8 mouse cellular contexts compared by ENCODE assay signal in genomic region chr4:133169237-133170055, GRCm38 (mm10). TPM values are rescaled to one million over a fixed set of nuclear protein-coding genes. Genes with fewer than 3 reads are reported as not detected.
DNase-seq lines count a peak whose midpoint lies in the region; ATAC-seq and TF ChIP-seq lines count a peak whose summit lies in the region.

No protein-coding gene starts in this region.

- TF ChIP-seq POLR2A in bone marrow, adult 2 months (IDR thresholded peaks at IDR 0.05; ENCODE audit: borderline replicate concordance, control insufficient read depth, low read depth, low read length), result no peak

- no peak for TF ChIP-seq CTCF in bone marrow, adult 2 months (IDR thresholded peaks at IDR 0.05; ENCODE audit: control insufficient read depth, insufficient read depth, low read length)

- peaks cover 16% of the 10 kb centered on the region for H3K4me1 ChIP-seq in bone marrow, adult 2 months (ENCODE audit: control insufficient read depth, insufficient read depth, low read length)
- H3K4me1 ChIP-seq in intestine, embryonic 16.5 days (ENCODE audit: control insufficient read depth, insufficient read depth, low read length), result peaks cover 26% of the 10 kb centered on the region
- no peaks in the 10 kb centered on the region for H3K4me1 ChIP-seq in forebrain, embryonic 11.5 days (replicated peaks; ENCODE audit: control insufficient read depth, insufficient read depth, low read length)

- H3K9me3 ChIP-seq in intestine, embryonic 16.5 days (ENCODE audit: control insufficient read depth, low read length), result no peaks in the 10 kb centered on the region
- H3K9me3 ChIP-seq in forebrain, embryonic 11.5 days (ENCODE audit: control insufficient read depth, low read length), result no peaks in the 10 kb centered on the region

- no peak overlapping the region for H3K9ac ChIP-seq in intestine, embryonic 16.5 days (ENCODE audit: low read depth, low read length)
- H3K9ac ChIP-seq in forebrain, embryonic 11.5 days (ENCODE audit: low read length), result no peak overlapping the region

- no peaks in the 10 kb centered on the region for H3K27me3 ChIP-seq in intestine, embryonic 16.5 days (replicated peaks; ENCODE audit: control insufficient read depth, insufficient read depth, low read length)
- no peaks in the 10 kb centered on the region for H3K27me3 ChIP-seq in forebrain, embryonic 11.5 days (ENCODE audit: control insufficient read depth, insufficient read depth, low read length)

- H3K4me2 ChIP-seq in intestine, embryonic 16.5 days (ENCODE audit: low read depth, low read length), result peak overlapping the region; percentile 25; the same call in 1 of the 2 replicates
- no peak overlapping the region for H3K4me2 ChIP-seq in forebrain, embryonic 11.5 days (ENCODE audit: low read depth, low read length, severe bottlenecking)

- H3K36me3 ChIP-seq in intestine, embryonic 16.5 days (ENCODE audit: control insufficient read depth, insufficient read depth, low read length), result 0 out of 2 replicates have a peak, but pooled peaks cover 4% of the 10 kb centered on the region
- no peaks in the 10 kb centered on the region for H3K36me3 ChIP-seq in forebrain, embryonic 11.5 days (ENCODE audit: control insufficient read depth, insufficient read depth, low read length)

- DNase-seq in kidney, adult 9 months, result peak; percentile 49
- DNase-seq in kidney, postnatal 10 days, result no peak
- no peak for DNase-seq in forebrain, embryonic 11.5 days (ENCODE audit: low spot score)
- no peak for DNase-seq in yolk sac, embryonic 10.5 days (ENCODE audit: low spot score)
- no peak for DNase-seq in gastrocnemius, postnatal 14 days

- peak overlapping the region; percentile 20 for H3K4me3 ChIP-seq in bone marrow, adult 2 months (replicated peaks; ENCODE audit: control insufficient read depth, low read depth, low read length)
- H3K4me3 ChIP-seq in intestine, embryonic 16.5 days (ENCODE audit: low read length), result no peak overlapping the region
- no peak overlapping the region for H3K4me3 ChIP-seq in forebrain, embryonic 11.5 days (ENCODE audit: low read depth, low read length)

- WGBS in bone marrow, adult 2 months, result 17% methylated on average over 10 of the region's 10 CpGs
- WGBS in intestine, embryonic 16.5 days, result 66% methylated on average over 10 of the region's 10 CpGs
- WGBS in forebrain, embryonic 11.5 days, result 91% methylated on average over 10 of the region's 10 CpGs

- intact Hi-C loops in gastrocnemius, postnatal 14 days (cut with DNase I; ENCODE audit: low total_unique reads), result no loop called here

- peak overlapping the region; percentile 95 for H3K27ac ChIP-seq in bone marrow, adult 2 months (ENCODE audit: control insufficient read depth, insufficient read depth, low read depth, low read length, poor library complexity)
- peak overlapping the region; percentile 74 for H3K27ac ChIP-seq in intestine, embryonic 16.5 days (ENCODE audit: low read length)
- no peak overlapping the region for H3K27ac ChIP-seq in forebrain, embryonic 11.5 days (ENCODE audit: low read depth, low read length)

- ATAC-seq in intestine, embryonic 16.5 days, result peak; percentile 88
- ATAC-seq in megakaryocyte-erythroid progenitor cell, adult 5-6 weeks (replicated peaks; ENCODE audit: low FRiP score, low TSS enrichment, poor library complexity, severe bottlenecking), result peak; percentile 64
- ATAC-seq in forebrain, embryonic 11.5 days (replicated peaks; ENCODE audit: low FRiP score), result no peak

RNA-seq across cellular contexts. Expression of gene Wasf2, which starts 39.1 kb away (rescaled TPM):
- 31.9 and 56.6 TPM in 2 replicates for polyA plus RNA-seq in bone marrow, adult 2 months (2011; ENCODE audit: insufficient read depth, insufficient read length, low replicate concordance, missing spikeins)
- 76.9 and 81.9 TPM in 2 replicates for polyA plus RNA-seq in intestine, embryonic 16.5 days (2015; fragmentation: Nextera tagmentation; extraction: Ambion mirVana)
- 66.5 and 75.9 TPM in 2 replicates for total RNA-seq in megakaryocyte-erythroid progenitor cell, adult 5-6 weeks (2014; fragmentation: Nextera tagmentation)
- total RNA-seq in megakaryocyte-erythroid progenitor cell, adult 5-6 weeks (2017), result 16.7 and 27.7 TPM in 2 replicates
- polyA plus RNA-seq in forebrain, embryonic 11.5 days (2014; fragmentation: Nextera tagmentation; extraction: Ambion mirVana), result 28.8 and 33.2 TPM in 2 replicates
- 10 to 100 TPM; 53.8 to 63.9 TPM for total RNA-seq in gastrocnemius, postnatal 14 days (2021)

RNA-seq across cellular contexts. Expression of gene Cd164l2, which starts 42.5 kb away (rescaled TPM):
- polyA plus RNA-seq in bone marrow, adult 2 months (2011; ENCODE audit: insufficient read depth, insufficient read length, low replicate concordance, missing spikeins), result not detected in 2 replicates
- polyA plus RNA-seq in intestine, embryonic 16.5 days (2015; fragmentation: Nextera tagmentation; extraction: Ambion mirVana), result 1.6 and 2.0 TPM in 2 replicates
- not detected in 2 replicates for total RNA-seq in megakaryocyte-erythroid progenitor cell, adult 5-6 weeks (2014; fragmentation: Nextera tagmentation)
- not detected in 2 replicates for total RNA-seq in megakaryocyte-erythroid progenitor cell, adult 5-6 weeks (2017)
- polyA plus RNA-seq in forebrain, embryonic 11.5 days (2014; fragmentation: Nextera tagmentation; extraction: Ambion mirVana), result not detected in 2 replicates
- not detected for total RNA-seq in gastrocnemius, postnatal 14 days (2021)

RNA-seq across cellular contexts. Expression of gene Gpr3, which starts 42.9 kb away (rescaled TPM):
- polyA plus RNA-seq in bone marrow, adult 2 months (2011; ENCODE audit: insufficient read depth, insufficient read length, low replicate concordance, missing spikeins), result not detected in 2 replicates
- polyA plus RNA-seq in intestine, embryonic 16.5 days (2015; fragmentation: Nextera tagmentation; extraction: Ambion mirVana), result 0.05 and 0.24 TPM in 2 replicates
- total RNA-seq in megakaryocyte-erythroid progenitor cell, adult 5-6 weeks (2014; fragmentation: Nextera tagmentation), result not detected in 2 replicates
- total RNA-seq in megakaryocyte-erythroid progenitor cell, adult 5-6 weeks (2017), result not detected in 2 replicates
- polyA plus RNA-seq in forebrain, embryonic 11.5 days (2014; fragmentation: Nextera tagmentation; extraction: Ambion mirVana), result 0.37 TPM in 1 of 2 replicates, not detected in the other
- total RNA-seq in gastrocnemius, postnatal 14 days (2021), result not detected
